ENCODE assay signal across 8 mouse cellular contexts in genomic region chr11:83753581-83754181, GRCm38 (mm10). TPM values are rescaled to one million over a fixed set of nuclear protein-coding genes. Genes with fewer than 3 reads are reported as not detected.
DNase-seq lines count a peak whose midpoint lies in the region; ATAC-seq and TF ChIP-seq lines count a peak whose summit lies in the region.

TSS of gene Heatr6 (plus strand) at chr11:83753696.

- TF ChIP-seq POLR2A in liver, adult 2 months (IDR thresholded peaks at IDR 0.05; ENCODE audit: extremely low read depth, insufficient read depth, low read length), result 0 out of 2 replicates have a peak, but pooled peaks have one; percentile 31
- TF ChIP-seq POLR2A in myocyte (IDR thresholded peaks at IDR 0.05; ENCODE audit: insufficient read length, low read depth), result peak; percentile 56

- H3K4me1 ChIP-seq in heart, embryonic 11.5 days (ENCODE audit: control insufficient read depth, insufficient read depth, low read length), result peaks cover 6% of the 10 kb centered on the region; the same call in 1 of the 2 replicates
- peaks cover 13% of the 10 kb centered on the region for H3K4me1 ChIP-seq in kidney, embryonic 16.5 days (ENCODE audit: insufficient read depth, low read length)
- H3K4me1 ChIP-seq in liver, adult 2 months (ENCODE audit: control insufficient read depth, insufficient read depth, low read length), result peaks cover 6% of the 10 kb centered on the region; the same call in 1 of the 2 replicates

- no peak for TF ChIP-seq CTCF in liver, adult 2 months (IDR thresholded peaks at IDR 0.05; ENCODE audit: low read depth, low read length)

- H3K36me3 ChIP-seq in heart, embryonic 11.5 days (ENCODE audit: control insufficient read depth, insufficient read depth, low read length), result peaks cover 13% of the 10 kb centered on the region
- peaks cover 21% of the 10 kb centered on the region for H3K36me3 ChIP-seq in kidney, embryonic 16.5 days (ENCODE audit: insufficient read depth, low read length)
- peaks cover 40% of the 10 kb centered on the region for H3K36me3 ChIP-seq in liver, adult 2 months (ENCODE audit: control insufficient read depth, insufficient read depth, low read length)
- peaks cover 23% of the 10 kb centered on the region for H3K36me3 ChIP-seq in myocyte (ENCODE audit: control insufficient read depth, insufficient read depth)
- H3K36me3 ChIP-seq in splenic B cell, adult 2 months (ENCODE audit: control insufficient read depth, insufficient read depth, low read length, poor library complexity, severe bottlenecking), result peaks cover 15% of the 10 kb centered on the region

- no peaks in the 10 kb centered on the region for H3K9me3 ChIP-seq in heart, embryonic 11.5 days (replicated peaks; ENCODE audit: control insufficient read depth, low read length)
- H3K9me3 ChIP-seq in kidney, embryonic 16.5 days (ENCODE audit: low read length), result peaks cover 4% of the 10 kb centered on the region; the same call in 1 of the 2 replicates

- ATAC-seq in erythroblast, adult 5-6 weeks (replicated peaks; ENCODE audit: low FRiP score, poor library complexity, severe bottlenecking), result peak; percentile 93
- ATAC-seq in heart, embryonic 11.5 days (replicated peaks; ENCODE audit: insufficient number of reproducible peaks, low FRiP score, low TSS enrichment), result peak; percentile 84
- ATAC-seq in kidney, embryonic 16.5 days (ENCODE audit: low FRiP score, low TSS enrichment), result peak; percentile 97

- peak within 1 kb of the TSS; percentile 83 for H3K4me2 ChIP-seq in heart, embryonic 11.5 days
- peak within 1 kb of the TSS; percentile 82 for H3K4me2 ChIP-seq in kidney, embryonic 16.5 days (replicated peaks; ENCODE audit: low read depth, low read length)
- H3K4me2 ChIP-seq in myocyte (ENCODE audit: low read depth), result peak within 1 kb of the TSS; percentile 82

- under 1% methylated on average over 47 of the region's 47 CpGs for WGBS in heart, embryonic 11.5 days (ENCODE audit: insufficient replicate concordance)
- under 1% methylated on average over 47 of the region's 47 CpGs for WGBS in kidney, embryonic 16.5 days
- WGBS in liver, adult 2 months, result 0% methylated on average over 46 of the region's 47 CpGs

- peaks cover 7% of the 10 kb centered on the region; the same call in 1 of the 2 replicates for H3K27me3 ChIP-seq in heart, embryonic 11.5 days (ENCODE audit: control insufficient read depth, insufficient read depth, low read length)
- H3K27me3 ChIP-seq in kidney, embryonic 16.5 days (ENCODE audit: insufficient read depth, low read length), result peaks cover 7% of the 10 kb centered on the region; the same call in 1 of the 2 replicates
- no peaks in the 10 kb centered on the region for H3K27me3 ChIP-seq in liver, adult 2 months (ENCODE audit: control insufficient read depth, insufficient read depth, low read length)
- no peaks in the 10 kb centered on the region for H3K27me3 ChIP-seq in myocyte (ENCODE audit: control insufficient read depth, insufficient read depth, insufficient read length)
- H3K27me3 ChIP-seq in splenic B cell, adult 2 months (ENCODE audit: control insufficient read depth, insufficient read depth, low read length, poor library complexity, severe bottlenecking), result no peaks in the 10 kb centered on the region

- peak within 1 kb of the TSS; percentile 86 for H3K4me3 ChIP-seq in heart, embryonic 11.5 days (ENCODE audit: low read depth, low read length)
- H3K4me3 ChIP-seq in kidney, embryonic 16.5 days (ENCODE audit: low read length), result peak within 1 kb of the TSS; percentile 65
- H3K4me3 ChIP-seq in liver, adult 2 months (ENCODE audit: insufficient read depth, low read depth, low read length), result peak within 1 kb of the TSS; percentile 97
- peak within 1 kb of the TSS; percentile 73 for H3K4me3 ChIP-seq in myocyte

- peaks cover 3% of the 10 kb centered on the region; the same call in 1 of the 2 replicates for H3K79me2 ChIP-seq in liver, adult 2 months (ENCODE audit: control insufficient read depth, insufficient read depth, low read length)
- peaks cover 19% of the 10 kb centered on the region for H3K79me2 ChIP-seq in myocyte (ENCODE audit: control insufficient read depth, insufficient read depth)

- H3K9ac ChIP-seq in heart, embryonic 11.5 days (ENCODE audit: low read depth, low read length), result peak within 1 kb of the TSS; percentile 92
- peak within 1 kb of the TSS; percentile 87 for H3K9ac ChIP-seq in kidney, embryonic 16.5 days (replicated peaks; ENCODE audit: low read length)
- H3K9ac ChIP-seq in liver, adult 2 months (ENCODE audit: low read depth, low read length), result peak within 1 kb of the TSS; percentile 93

- peak; percentile 89 to 90 for DNase-seq in B cell, adult 2 months
- DNase-seq in brain, adult 2 months (ENCODE audit: low read depth, low spot score), result peak; percentile 97
- DNase-seq in liver, adult 2 months (ENCODE audit: extremely low read depth, low read depth, low spot score), result peak; percentile 78
- DNase-seq in splenic B cell, adult 2 months (ENCODE audit: low read depth, low spot score), result peak; percentile 89

- peak within 1 kb of the TSS; percentile 79 for H3K27ac ChIP-seq in heart, embryonic 11.5 days (ENCODE audit: low read depth, low read length)
- peak within 1 kb of the TSS; percentile 81 for H3K27ac ChIP-seq in kidney, embryonic 16.5 days (ENCODE audit: low read length)
- peak within 1 kb of the TSS; percentile 77 for H3K27ac ChIP-seq in liver, adult 2 months (replicated peaks; ENCODE audit: insufficient read depth, low read depth, low read length)

- peak within 1 kb of the TSS; percentile 63 for H3ac ChIP-seq in myocyte (ENCODE audit: control insufficient read depth, insufficient read length)

TF ChIP-seq in myocyte, 11 proteins besides CTCF, POLR2A, EP300 and RAD21:
- TF ChIP-seq REST (IDR thresholded peaks at IDR 0.05; ENCODE audit: insufficient read depth, insufficient read length) (no peak), SRF (IDR thresholded peaks at IDR 0.05; ENCODE audit: control insufficient read depth, insufficient read length, low read depth) (peak; percentile 22), MYOD1 (IDR thresholded peaks at IDR 0.05; ENCODE audit: control insufficient read depth in 1 of 3, insufficient read length in 2 of 3, low read depth in 2 of 3) (peak in 1 of 3 experiments; percentile 26), MYOG (IDR thresholded peaks at IDR 0.05; ENCODE audit: control insufficient read depth in 1 of 3, insufficient read depth in 1 of 3, insufficient read length in 2 of 3, low read depth in 2 of 3) (peak in 1 of 3 experiments; percentile 37), MAX (IDR thresholded peaks at IDR 0.05; ENCODE audit: low read depth) (no peak), E2F4 (IDR thresholded peaks at IDR 0.05; ENCODE audit: insufficient read depth) (no peak), POLR2AphosphoS2 (IDR thresholded peaks at IDR 0.05; ENCODE audit: insufficient read length, low read depth) (peak; percentile 82)

RNA-seq across cellular contexts. Expression of gene Heatr6, which starts in this region (rescaled TPM):
- total RNA-seq in erythroblast, adult 5-6 weeks (2015; ENCODE audit: low replicate concordance), result 2.5 and 3.8 TPM in 2 replicates
- total RNA-seq in erythroblast, adult 5-6 weeks (2017; ENCODE audit: low replicate concordance), result 2.0 and 6.8 TPM in 2 replicates
- 13.5 and 16.1 TPM in 2 replicates for polyA plus RNA-seq in heart, embryonic 11.5 days (2014; fragmentation: Nextera tagmentation; extraction: Ambion mirVana)
- 23.6 and 27.2 TPM in 2 replicates for polyA plus RNA-seq in kidney, embryonic 16.5 days (2015; fragmentation: Nextera tagmentation; extraction: Ambion mirVana)
- total RNA-seq in liver, adult 2 months (2014; rRNA removed), result 6.5 and 8.9 TPM in 2 replicates
- polyA plus RNA-seq in liver, adult 2 months (2012; rRNA removed), result 9.7 and 9.8 TPM in 2 replicates
- 8.7 TPM for polyA plus RNA-seq in myocyte (2012; fragmentation: generic; extraction: Trizol)

Comparison
In these comparisons a context has a peak if more than half of its experiments do, and no peak if none do; other contexts are left out.
1. Peak in every context shown above with its lines: DNase-seq, ATAC-seq, H3K4me3 ChIP-seq and H3K27ac ChIP-seq.